Mouse (Mus musculus) hindbrain, embryonic 14.5 days (tissue): ENCODE results near the gene Gm7861. TPM values are rescaled to one million over a fixed set of nuclear protein-coding genes. Genes with fewer than 3 reads are reported as not detected.
"Not testable (repeated sequence)": the region's sequence is repeated elsewhere in the genome, so short reads cannot be mapped to it uniquely, and the experiment has no call there.

ENCODE experiments used
- ATAC-seq: fragments of 200-750 bp; cut with Nextera tagmentation; 2 replicates; pipeline ENCODE4 v1.8.0; 2017; ENCODE audit warnings: moderate number of reproducible peaks, mild to moderate bottlenecking, moderate TSS enrichment, moderate library complexity; ENCODE audit not compliant: low FRiP score
- DNase-seq: peaks from one replicate; pipeline ENCODE4 v3.0.0-alpha.2; 2015; ENCODE audit warnings: low spot score
- H3K27ac ChIP-seq: fragments of 300-500 bp; sonication (generic); 2 replicates; pipeline ENCODE4 v1.5.1; 2014; ENCODE audit warnings: mild to moderate bottlenecking, moderate library complexity
- H3K27me3 ChIP-seq: fragments of 300-500 bp; sonication (generic); 2 replicates; pipeline ENCODE4 v1.6.1; 2014; ENCODE audit warnings: mild to moderate bottlenecking, low read length, mixed read lengths; ENCODE audit not compliant: control insufficient read depth, insufficient read depth
- H3K36me3 ChIP-seq: fragments of 300-500 bp; sonication (generic); replicated peaks from 2 replicates; pipeline ENCODE4 v1.6.1; 2014; ENCODE audit not compliant: control insufficient read depth, insufficient read depth
- H3K4me1 ChIP-seq: fragments of 300-500 bp; sonication (generic); replicated peaks from 2 replicates; pipeline ENCODE4 v1.6.1; 2014; ENCODE audit warnings: antibody characterized with exemption, low read length, mixed read lengths; ENCODE audit not compliant: control insufficient read depth, insufficient read depth
- H3K4me2 ChIP-seq: fragments of 300-500 bp; sonication (generic); replicated peaks from 2 replicates; pipeline ENCODE4 v1.6.1; 2014; ENCODE audit warnings: mild to moderate bottlenecking, moderate library complexity
- H3K4me3 ChIP-seq: fragments of 300-500 bp; sonication (generic); replicated peaks from 2 replicates; pipeline ENCODE4 v1.5.1; 2014; ENCODE audit warnings: mild to moderate bottlenecking, low read length
- H3K9ac ChIP-seq: fragments of 300-500 bp; sonication (generic); 2 replicates; pipeline ENCODE4 v1.6.1; 2014
- H3K9me3 ChIP-seq: fragments of 300-500 bp; sonication (generic); 2 replicates; pipeline ENCODE4 v1.6.1; 2016; ENCODE audit warnings: low read length; ENCODE audit not compliant: control insufficient read depth
- WGBS: fragments of 180-500 bp; shearing (Covaris S2); extraction: QIAGEN DNeasy Blood & Tissue Kit; methylation state at CpG from one replicate; pipeline ENCODE4 v1.1.7; 2014; 5-methylcytosine and 5-hydroxymethylcytosine counted together
- polyA plus RNA-seq: library from polyadenylated mRNA; unstranded; fragments of >200 nt; fragmentation: Nextera tagmentation; extraction: Ambion mirVana; gene quantifications from 2 replicates; pipeline ENCODE4 v1.2.1, GENCODE M21; 2014

Gene Gm7861
- polyA plus RNA-seq: not detected in 2 replicates

DNA sequence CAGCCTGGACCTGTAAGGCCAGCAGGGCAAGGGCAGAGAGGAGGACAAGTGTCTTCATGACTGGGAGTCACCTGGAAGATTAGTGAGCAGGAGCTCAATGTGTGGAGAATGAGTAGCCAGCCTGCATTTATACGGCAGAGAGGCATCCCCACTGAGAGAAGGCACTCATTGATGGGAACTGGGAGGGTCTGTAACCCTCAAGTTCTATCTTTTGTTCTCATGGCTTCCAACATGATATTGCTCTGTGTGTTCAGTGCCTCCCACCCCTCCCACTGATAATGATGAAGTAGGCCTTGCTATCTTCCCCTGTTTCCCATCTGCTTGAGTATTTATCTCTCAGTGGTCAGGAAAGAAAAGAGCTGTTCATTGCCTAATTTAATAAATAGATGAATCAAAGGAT lies at the start of gene Gm7861:
Gene Gm7861, minus strand, starts transcription at position 101 of the 400 bp plus-strand sequence.
- H3K4me1 ChIP-seq, H3K4me3 ChIP-seq, H3K9me3 ChIP-seq, H3K9ac ChIP-seq, H3K4me2 ChIP-seq, DNase-seq, H3K36me3 ChIP-seq, ATAC-seq, H3K27me3 ChIP-seq, H3K27ac ChIP-seq: not testable (repeated sequence)
- WGBS: no CpG with 5 or more reads among the region's 1 CpGs

DNA sequence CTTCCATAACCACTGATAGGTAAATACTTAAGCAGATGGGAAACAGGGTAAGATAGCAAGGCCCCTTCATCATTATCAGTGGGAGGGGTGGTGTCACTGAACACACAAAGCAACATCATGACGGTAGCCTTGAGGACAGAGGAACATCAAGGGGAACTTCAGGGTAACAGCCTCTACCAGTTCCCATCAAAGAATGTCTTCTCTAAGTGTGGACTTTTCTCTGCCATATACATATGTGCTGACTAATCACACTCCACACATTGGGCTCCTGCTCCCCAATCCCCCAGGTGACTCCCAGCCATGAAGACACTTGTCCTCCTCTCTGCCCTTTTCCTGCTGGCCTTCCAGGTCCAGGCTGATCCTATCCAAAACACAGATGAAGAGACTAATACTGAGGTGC lies 23.6 kb upstream of the Gm7861 start, which contains the start of gene Defa26:
Gene Defa26, plus strand, starts transcription at position 301 of the 400 bp plus-strand sequence.
- H3K4me1 ChIP-seq, H3K4me3 ChIP-seq, H3K9ac ChIP-seq, ATAC-seq, DNase-seq, H3K4me2 ChIP-seq, H3K36me3 ChIP-seq, H3K27ac ChIP-seq, H3K9me3 ChIP-seq, H3K27me3 ChIP-seq: not testable (repeated sequence)
- no CpG with 5 or more reads among the region's 1 CpGs for WGBS

DNA sequence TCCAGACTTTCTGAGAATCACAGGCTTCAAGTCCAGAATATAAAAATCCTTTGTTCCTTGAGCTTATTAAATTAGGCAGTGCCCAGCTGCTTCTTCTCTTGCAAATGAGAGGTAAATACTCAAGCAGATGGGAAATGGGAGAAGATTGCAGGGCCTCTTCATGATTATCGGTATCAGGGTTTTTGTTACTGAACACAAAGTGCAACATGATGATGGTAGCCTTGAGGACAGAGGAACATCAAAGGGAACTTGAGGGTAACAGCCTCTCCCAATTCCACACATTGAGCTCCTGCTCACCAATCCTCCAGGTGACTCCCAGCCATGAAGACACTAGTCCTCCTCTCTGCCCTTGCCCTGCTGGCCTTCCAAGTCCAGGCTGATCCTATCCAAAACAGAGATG lies 11.6 kb downstream of the Gm7861 start, which contains the start of gene Defa28:
Gene Defa28, plus strand, starts transcription at position 301 of the 400 bp plus-strand sequence.
- not testable (repeated sequence) for DNase-seq, H3K4me2 ChIP-seq, ATAC-seq, H3K9me3 ChIP-seq, H3K4me1 ChIP-seq, H3K27me3 ChIP-seq, H3K27ac ChIP-seq, H3K4me3 ChIP-seq, H3K9ac ChIP-seq, H3K36me3 ChIP-seq
- WGBS: no CpG with 5 or more reads among the region's 1 CpGs

DNA sequence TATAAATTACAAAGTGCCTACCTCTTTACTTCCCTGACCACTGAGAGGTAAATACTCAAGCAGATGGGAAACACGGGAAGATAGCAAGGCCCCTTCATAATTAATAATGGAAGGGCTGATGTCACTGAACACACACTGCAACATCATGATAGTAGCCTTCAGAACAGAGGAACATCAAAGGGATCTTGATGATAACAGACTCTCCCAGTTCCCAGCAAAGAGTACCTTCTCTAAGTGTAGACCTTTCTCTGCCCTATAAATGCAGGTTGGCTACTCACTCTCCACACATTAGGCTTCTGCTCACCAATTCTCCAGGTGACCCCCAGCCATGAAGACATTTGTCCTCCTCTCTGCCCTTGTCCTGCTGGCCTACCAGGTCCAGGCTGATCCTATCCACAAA lies 29.2 kb downstream of the Gm7861 start, which contains the start of gene Defa37:
Gene Defa37, plus strand, starts transcription at position 301 of the 400 bp plus-strand sequence.
- DNase-seq: not testable (repeated sequence)

More for the DNA sequence above, 29.2 kb downstream of the Gm7861 start, which contains the start of gene Defa37:
- not testable (repeated sequence) for H3K36me3 ChIP-seq, H3K4me1 ChIP-seq, H3K4me3 ChIP-seq, H3K4me2 ChIP-seq, H3K9me3 ChIP-seq, H3K9ac ChIP-seq, ATAC-seq, H3K27me3 ChIP-seq, H3K27ac ChIP-seq
- WGBS: no CpG with 5 or more reads among the region's 1 CpGs

Other genes starting within 250 kb of the Gm7861 start
- gene Defa2, start 216.0 kb downstream of the Gm7861 start, polyA plus RNA-seq: not detected in 2 replicates
- not detected in 2 replicates for gene Defa33, start 202.7 kb downstream of the Gm7861 start, polyA plus RNA-seq
- not detected in 2 replicates for gene Defa36, start 167.1 kb downstream of the Gm7861 start, polyA plus RNA-seq
- not detected in 2 replicates for gene Gm7849, start 137.9 kb downstream of the Gm7861 start, polyA plus RNA-seq
- not detected in 2 replicates for gene Defa20, start 85.2 kb downstream of the Gm7861 start, polyA plus RNA-seq
- not detected in 2 replicates for gene Defa32, start 65.5 kb downstream of the Gm7861 start, polyA plus RNA-seq
- not detected in 2 replicates for gene Defa37, start 29.1 kb downstream of the Gm7861 start, polyA plus RNA-seq
- not detected in 2 replicates for gene Defa28, start 11.5 kb downstream of the Gm7861 start, polyA plus RNA-seq
- gene Defa26, start 23.7 kb upstream of the Gm7861 start, polyA plus RNA-seq: not detected in 2 replicates
- not detected in 2 replicates for gene Defa17, start 61.3 kb upstream of the Gm7861 start, polyA plus RNA-seq
- gene Defa34, start 71.3 kb upstream of the Gm7861 start, polyA plus RNA-seq: not detected in 2 replicates
- gene AY761184, start 109.1 kb upstream of the Gm7861 start, polyA plus RNA-seq: not detected in 2 replicates
- gene Defa24, start 140.0 kb upstream of the Gm7861 start, polyA plus RNA-seq: not detected in 2 replicates
- not detected in 2 replicates for gene Defb50, start 229.0 kb upstream of the Gm7861 start, polyA plus RNA-seq
- 0.86 TPM in 1 of 2 replicates, not detected in the other for gene Defb2, start 245.4 kb upstream of the Gm7861 start, polyA plus RNA-seq